Mouse (Mus musculus) CD4-positive, CD25-positive, alpha-beta regulatory T cell, adult 9 weeks (primary cell): ENCODE data around the gene Rbfox3. TPM values are rescaled to one million over a fixed set of nuclear protein-coding genes. Genes with fewer than 3 reads are reported as not detected.

Experiments
- polyA plus RNA-seq: library from polyadenylated mRNA; unstranded; fragments of 100-300 nt; shearing (Covaris generic); gene quantifications from one replicate; pipeline ENCODE4 v1.2.1, GENCODE M21; 2017

Gene Rbfox3
- polyA plus RNA-seq: not detected

DNA sequence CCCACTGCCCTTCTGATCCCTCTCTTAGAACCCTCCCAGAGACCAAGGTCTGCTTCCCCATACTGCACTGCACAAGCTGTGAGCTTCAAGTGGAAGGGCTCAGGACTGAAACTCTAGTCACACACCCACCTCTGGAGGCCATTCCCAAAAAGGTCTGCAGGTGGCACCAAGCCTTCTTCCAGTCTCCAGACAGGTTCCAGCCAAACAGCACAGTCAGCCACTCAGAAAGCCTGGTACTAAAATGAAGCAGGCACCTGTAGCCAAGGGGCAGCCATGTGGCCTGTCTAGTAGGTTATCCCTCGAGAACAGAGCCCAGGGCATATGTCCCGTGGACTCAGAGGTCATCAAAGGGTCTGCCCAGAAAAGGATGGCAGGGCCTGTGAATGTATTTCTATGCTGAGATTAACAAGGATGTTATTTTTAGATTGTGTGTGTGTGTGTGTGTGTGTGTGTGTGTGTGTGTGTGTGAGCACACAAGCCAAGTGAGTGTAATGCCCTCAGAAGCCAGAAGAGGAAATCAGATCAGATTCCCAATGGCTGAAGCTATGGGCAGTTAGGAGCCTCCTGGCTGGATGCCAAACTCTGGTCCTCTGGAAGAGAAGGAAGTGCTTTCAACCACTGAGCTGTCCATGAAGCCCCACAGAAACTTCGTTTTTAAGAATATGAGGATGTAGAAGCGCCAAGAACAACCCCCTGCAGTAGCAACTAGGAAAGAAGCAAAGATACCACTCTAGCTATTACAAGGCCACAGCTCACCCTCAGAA lies at the start of gene Rbfox3:
Gene Rbfox3 (minus strand): TSS at position 291 of the 764 bp plus-strand sequence.

DNA sequence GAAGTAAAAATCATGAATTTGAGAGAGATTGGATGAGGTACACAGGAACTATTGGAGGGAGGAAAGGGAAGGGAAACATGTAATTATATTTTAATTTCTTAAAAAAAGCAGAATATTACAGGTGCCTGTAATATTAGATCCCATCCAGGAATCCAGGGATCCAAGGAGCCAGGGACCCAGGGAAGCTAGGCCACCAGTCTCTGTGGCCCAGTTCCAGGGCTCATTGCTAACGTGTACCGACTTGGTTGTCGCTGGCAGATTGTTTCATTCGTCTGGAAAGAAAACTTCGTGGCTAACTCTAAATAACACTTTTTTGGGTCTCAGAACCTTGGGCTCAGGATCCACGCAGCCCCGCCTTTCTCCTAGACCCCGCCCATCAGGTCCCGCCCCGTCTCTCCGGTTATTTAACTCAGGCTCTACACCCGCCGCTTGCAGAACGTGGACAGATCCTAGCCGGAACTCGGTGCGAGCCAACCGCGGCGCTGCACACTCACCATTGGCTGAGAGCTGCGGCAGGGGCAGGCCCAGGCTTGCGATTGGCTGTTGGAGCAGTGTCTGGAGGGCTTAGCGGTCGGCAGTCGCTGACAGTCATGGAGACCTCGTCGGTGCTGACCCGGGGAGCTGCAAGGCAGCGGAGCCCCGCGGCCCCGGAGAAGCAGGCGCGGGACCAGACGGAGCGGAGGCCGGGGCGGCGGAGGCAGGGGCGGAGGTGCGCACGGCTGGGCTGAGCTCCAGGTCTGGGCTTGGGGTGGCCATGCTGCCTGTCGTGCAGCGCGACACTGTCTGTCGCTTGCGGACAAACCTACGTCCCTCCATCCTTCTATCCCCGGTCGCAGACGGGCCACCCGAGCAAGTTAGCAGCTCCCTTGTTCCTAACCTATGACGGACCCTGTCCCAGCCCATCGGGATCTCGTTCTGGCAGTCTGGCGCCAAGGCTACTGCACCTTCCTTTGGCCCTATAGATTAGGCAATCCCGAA lies 434.7 kb downstream of the Rbfox3 start, which contains the start of gene Engase:
Gene Engase (plus strand): TSS at position 434 of the 978 bp plus-strand sequence.

Other genes with a start within 250 kb of the Rbfox3 start
- not detected for gene Enpp7, start 76.6 kb upstream of the Rbfox3 start, polyA plus RNA-seq
- gene Cbx2, start 111.4 kb upstream of the Rbfox3 start, polyA plus RNA-seq: 3.7 TPM
- 19.1 TPM for gene Cbx8, start 129.4 kb upstream of the Rbfox3 start, polyA plus RNA-seq
- 3.4 TPM for gene Cbx4, start 174.6 kb upstream of the Rbfox3 start, polyA plus RNA-seq